30 mouse cellular contexts compared by ENCODE assay signal in the genomic region with DNA sequence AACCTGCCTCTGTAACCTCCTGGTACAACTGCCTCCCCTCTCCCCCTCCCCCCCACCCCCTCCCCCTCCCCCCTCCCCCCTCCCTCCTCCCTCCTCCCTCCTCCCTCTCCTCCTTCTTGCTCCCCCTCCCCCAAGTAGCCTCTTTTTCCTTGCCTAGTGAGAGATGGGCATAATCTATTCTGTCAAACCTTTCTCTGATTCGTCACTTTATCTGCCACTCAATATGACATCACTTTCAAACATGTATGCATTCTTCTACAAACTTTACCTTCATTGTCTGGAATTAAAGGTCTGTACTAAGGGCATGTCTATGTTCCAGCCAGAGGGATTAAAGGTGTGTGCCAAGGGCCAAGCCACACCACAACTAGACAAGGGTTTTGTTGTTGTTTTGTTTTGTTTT. TPM values are rescaled to one million over a fixed set of nuclear protein-coding genes. Genes with fewer than 3 reads are reported as not detected.
DNase-seq lines count a peak whose midpoint lies in the region; ATAC-seq and TF ChIP-seq lines count a peak whose summit lies in the region.
"Had no signal": no experiment of that assay in that cellular context is flagged by ENCODE, and none has a peak within 500 bp of the region (broad histone marks: within the 10 kb centered on the region; RNA-seq: fewer than 3 reads in every experiment).

No protein-coding gene starts in this region.

- no peak overlapping the region for H3K27ac ChIP-seq in CH12.LX (ENCODE audit: insufficient read depth, low read depth)
- H3K27ac ChIP-seq in liver, embryonic 16.5 days (ENCODE audit: low read length), result peak overlapping the region; percentile 82
- H3K27ac ChIP-seq: forebrain, embryonic 15.5 days; kidney, postnatal 0 days; midbrain, embryonic 12.5 days; stomach, postnatal 0 days had no signal

- H3K36me3 ChIP-seq in CH12.LX (replicated peaks in 1 of 2; ENCODE audit: control insufficient read depth in 1 of 2, insufficient read depth in 1 of 2, low read length in 1 of 2), result no peaks in the 10 kb centered on the region
- no peaks in the 10 kb centered on the region for H3K36me3 ChIP-seq in liver, embryonic 16.5 days (ENCODE audit: control insufficient read depth, insufficient read depth)
- H3K36me3 ChIP-seq: forebrain, embryonic 15.5 days; midbrain, embryonic 12.5 days had no signal

- TF ChIP-seq CTCF in CH12.LX (conservative IDR thresholded peaks at IDR 0.05 in 1 of 2, IDR thresholded peaks at IDR 0.05 in 1 of 2; ENCODE audit: low read depth in 2 of 2, low read length in 2 of 2), result no peak

- H3K27me3 ChIP-seq in CH12.LX (replicated peaks), result no peaks in the 10 kb centered on the region
- no peaks in the 10 kb centered on the region for H3K27me3 ChIP-seq in liver, embryonic 16.5 days (ENCODE audit: control insufficient read depth, insufficient read depth, low read depth, low read length)
- H3K27me3 ChIP-seq: forebrain, embryonic 15.5 days; midbrain, embryonic 12.5 days had no signal

- TF ChIP-seq EP300 in CH12.LX (IDR thresholded peaks at IDR 0.05; ENCODE audit: low read length), result no peak

- no peak overlapping the region for H3K9ac ChIP-seq in CH12.LX (ENCODE audit: insufficient read depth, low read depth)
- H3K9ac ChIP-seq in liver, embryonic 16.5 days (ENCODE audit: low read depth, low read length), result no peak overlapping the region
- H3K9ac ChIP-seq: forebrain, embryonic 15.5 days; midbrain, embryonic 12.5 days had no signal

- no peak overlapping the region for H3K4me3 ChIP-seq in CH12.LX (replicated peaks in 1 of 3; ENCODE audit: low read depth in 2 of 3, low read length in 2 of 3, poor library complexity in 1 of 3)
- H3K4me3 ChIP-seq in liver, embryonic 16.5 days (ENCODE audit: low read depth, low read length), result no peak overlapping the region
- H3K4me3 ChIP-seq: erythroblast, embryonic 14.5 days; forebrain, embryonic 15.5 days; midbrain, embryonic 12.5 days had no signal

- dilution Hi-C loops in CH12.LX (cut with MboI; ENCODE audit: extremely low pct_ligation_motif_present, extremely low pct_unique_long_range_greater_than_20kb, low sequenced_read_pairs), result no loop called here

- peak; percentile 66 for DNase-seq in retina, postnatal 1 day
- DNase-seq in retina, embryonic 14.5 days (ENCODE audit: low spot score), result no peak
- DNase-seq in CH12.LX (ENCODE audit: extremely low read depth) (peak; percentile 22), ZHBTc4 (ENCODE audit: low read depth, low spot score) (peak; percentile 43)
- no peak for DNase-seq in testis, postnatal 10 days (ENCODE audit: low spot score)
- no peak for DNase-seq in right cerebral cortex, postnatal 36 days (ENCODE audit: low spot score in 2 of 2)
- no peak for DNase-seq in kidney, adult 11 months
- DNase-seq: cerebellum, adult 9-10 months; kidney, adult 18-20 months; right cerebral cortex, postnatal 4 days; thymus, postnatal 4 days had no signal

- TF ChIP-seq RAD21 in CH12.LX (IDR thresholded peaks at IDR 0.05; ENCODE audit: low read depth, low read length), result no peak

- TF ChIP-seq POLR2A in CH12.LX (IDR thresholded peaks at IDR 0.05; ENCODE audit: low read depth, low read length), result no peak

- no peaks in the 10 kb centered on the region for H3K9me3 ChIP-seq in CH12.LX (replicated peaks; ENCODE audit: low read length)
- no peaks in the 10 kb centered on the region for H3K9me3 ChIP-seq in liver, embryonic 16.5 days (replicated peaks; ENCODE audit: control insufficient read depth, low read length)
- H3K9me3 ChIP-seq: forebrain, embryonic 15.5 days; midbrain, embryonic 12.5 days had no signal

- H3K79me2 ChIP-seq in CH12.LX (replicated peaks; ENCODE audit: control insufficient read depth, extremely low read depth, insufficient read depth, poor library complexity, severe bottlenecking), result no peaks in the 10 kb centered on the region

- peaks cover 0 to 4% of the 10 kb centered on the region in 2 experiments; a peak in 2 of 4 replicates for H3K4me1 ChIP-seq in CH12.LX (ENCODE audit: control insufficient read depth in 1 of 2, insufficient read depth in 2 of 2)
- H3K4me1 ChIP-seq in liver, embryonic 16.5 days (ENCODE audit: control insufficient read depth, low read depth, low read length), result peaks cover 49% of the 10 kb centered on the region

- ATAC-seq in liver, embryonic 16.5 days (ENCODE audit: low read depth), result no peak
- ATAC-seq: forebrain, embryonic 15.5 days; hindbrain, embryonic 16.5 days had no signal

- H3K4me2 ChIP-seq in CH12.LX (ENCODE audit: insufficient read depth, low read depth, poor library complexity, severe bottlenecking), result no peak overlapping the region
- H3K4me2 ChIP-seq in liver, embryonic 16.5 days (ENCODE audit: low read depth, low read length), result no peak overlapping the region
- H3K4me2 ChIP-seq: forebrain, embryonic 15.5 days; midbrain, embryonic 12.5 days had no signal

- in situ Hi-C loops in CH12.LX (cut with MboI; ENCODE audit: low pct_ligation_motif_present, low pct_unique_long_range_greater_than_20kb, low sequenced_read_pairs), result no loop called here

- WGBS in liver, embryonic 16.5 days (ENCODE audit: insufficient replicate concordance), result 77% methylated on average over 1 of the region's 1 CpGs

TF ChIP-seq in CH12.LX, 34 proteins besides CTCF, POLR2A, EP300 and RAD21:
- TF ChIP-seq TBP (conservative IDR thresholded peaks at IDR 0.05; ENCODE audit: low read depth, low read length), result no peak
- no peak for TF ChIP-seq CHD1 (IDR thresholded peaks at IDR 0.05; ENCODE audit: low read depth, low read length)
- TF ChIP-seq ELF1 (IDR thresholded peaks at IDR 0.05; ENCODE audit: low read depth, low read length), result no peak
- no peak for TF ChIP-seq NRF1 (IDR thresholded peaks at IDR 0.05; ENCODE audit: low read depth, low read length)
- no peak for TF ChIP-seq GABPA (IDR thresholded peaks at IDR 0.05; ENCODE audit: insufficient replicate concordance, low read depth, low read length)
- TF ChIP-seq IRF4 (IDR thresholded peaks at IDR 0.05; ENCODE audit: low read depth, low read length), result no peak
- TF ChIP-seq ZC3H11A (IDR thresholded peaks at IDR 0.05; ENCODE audit: low read depth, low read length), result no peak
- no peak for TF ChIP-seq MEF2A (IDR thresholded peaks at IDR 0.05; ENCODE audit: borderline replicate concordance, low read depth, low read length)
- no peak for TF ChIP-seq JUND (conservative IDR thresholded peaks at IDR 0.05; ENCODE audit: low read depth, low read length)
- TF ChIP-seq USF2 (conservative IDR thresholded peaks at IDR 0.05; ENCODE audit: low read depth, low read length), result no peak
- TF ChIP-seq TCF12 (IDR thresholded peaks at IDR 0.05; ENCODE audit: low read depth, low read length), result no peak
- no peak for TF ChIP-seq ZKSCAN1 (IDR thresholded peaks at IDR 0.05; ENCODE audit: borderline replicate concordance, low read depth, low read length)

RNA-seq across cellular contexts. Expression of a gene that starts 3.1 kb away (rescaled TPM):
- total RNA-seq in CH12.LX (2012; rRNA removed), result not detected in 2 replicates
- not detected in 2 replicates for total RNA-seq in CH12.LX (2014; rRNA removed)
- not detected in 2 replicates for polyA plus RNA-seq in CH12.LX (2012; ENCODE audit: insufficient read length, low read depth)
- not detected in 2 replicates for polyA plus RNA-seq in liver, embryonic 16.5 days (2015; fragmentation: Nextera tagmentation; extraction: Ambion mirVana)
- total RNA-seq: adrenal gland, adult 18-20 months; adrenal gland, postnatal 4 days; gastrocnemius, postnatal 4 days; hematopoietic stem cell, adult 5-6 weeks; layer of hippocampus, postnatal 14 days; left cerebral cortex, postnatal 14 days had no signal
- polyA plus RNA-seq: cortical plate, adult 2 months; embryonic facial prominence, embryonic 11.5 days; erythroblast, embryonic 14.5 days; forebrain, embryonic 15.5 days; heart, embryonic 16.5 days; hindbrain, embryonic 16.5 days; kidney, postnatal 0 days; limb, embryonic 14.5 days; lung, embryonic 16.5 days; midbrain, embryonic 12.5 days; neural tube, embryonic 14.5 days; stomach, postnatal 0 days had no signal

RNA-seq across cellular contexts. Expression of a gene that starts 23.5 kb away (rescaled TPM):
- 58.4 and 66.1 TPM in 2 replicates for total RNA-seq in CH12.LX (2012; rRNA removed)
- total RNA-seq in CH12.LX (2014; rRNA removed), result 112 and 118 TPM in 2 replicates
- 94.6 and 102 TPM in 2 replicates for polyA plus RNA-seq in CH12.LX (2012; ENCODE audit: insufficient read length, low read depth)
- 13.8 and 15.1 TPM in 2 replicates for polyA plus RNA-seq in liver, embryonic 16.5 days (2015; fragmentation: Nextera tagmentation; extraction: Ambion mirVana)

RNA-seq across cellular contexts. Expression of a gene that starts 28.8 kb away (rescaled TPM):
- total RNA-seq in CH12.LX (2012; rRNA removed) (71.8 and 78.0 TPM in 2 replicates), CH12.LX (2014; rRNA removed) (90.6 and 96.5 TPM in 2 replicates)
- 85.1 and 103 TPM in 2 replicates for polyA plus RNA-seq in CH12.LX (2012; ENCODE audit: insufficient read length, low read depth)
- polyA plus RNA-seq in liver, embryonic 16.5 days (2015; fragmentation: Nextera tagmentation; extraction: Ambion mirVana), result 5.5 and 6.6 TPM in 2 replicates

Comparison
In these comparisons a context has a peak if more than half of its experiments do, and no peak if none do; other contexts are left out.
1. DNase-seq: peak in retina, postnatal 1 day (single experiment), CH12.LX (single experiment) and ZHBTc4 (single experiment); none in retina, embryonic 14.5 days (single experiment), testis, postnatal 10 days (single experiment), right cerebral cortex, postnatal 36 days (0 of 2) and kidney, adult 11 months (single experiment).
2. RNA of a gene that starts 28.8 kb away (polyA plus RNA-seq): 85.1 to 103 TPM in CH12.LX; 5.5 to 6.6 TPM in liver, embryonic 16.5 days; every median in the first group is over 10 times any median in the second.